Mouse (Mus musculus) forebrain, embryonic 10.5 days (tissue): ENCODE data around the gene Wasl. TPM values are rescaled to one million over a fixed set of nuclear protein-coding genes. Genes with fewer than 3 reads are reported as not detected.
A peak's percentile ranks its signal among the peaks of the same experiment; 100 is the strongest.

Experiments
- DNase-seq: peaks from one replicate; pipeline ENCODE4 v3.0.0-alpha.2; 2017; ENCODE audit warnings: low spot score; ENCODE audit errors: extremely low spot score
- H3K27ac ChIP-seq: fragments of 300-500 bp; sonication (generic); 2 replicates; pipeline ENCODE4 v1.5.1; 2016; ENCODE audit warnings: mild to moderate bottlenecking
- H3K27me3 ChIP-seq: fragments of 300-500 bp; sonication (generic); 2 replicates; pipeline ENCODE4 v1.6.1; 2016; ENCODE audit warnings: mild to moderate bottlenecking; ENCODE audit not compliant: poor library complexity, severe bottlenecking
- H3K36me3 ChIP-seq: fragments of 300-500 bp; sonication (generic); replicated peaks from 2 replicates; pipeline ENCODE4 v1.6.1; 2016; ENCODE audit warnings: mild to moderate bottlenecking, moderate library complexity
- H3K4me1 ChIP-seq: fragments of 300-500 bp; sonication (generic); 2 replicates; pipeline ENCODE4 v1.6.1; 2016
- H3K4me3 ChIP-seq: fragments of 300-500 bp; sonication (generic); 2 replicates; pipeline ENCODE4 v1.5.1; 2016; ENCODE audit warnings: mild to moderate bottlenecking, moderate library complexity
- H3K9me3 ChIP-seq: fragments of 300-500 bp; sonication (generic); 2 replicates; pipeline ENCODE4 v1.6.1; 2016; ENCODE audit warnings: mild to moderate bottlenecking, moderate library complexity
- WGBS: fragments of 180-500 bp; shearing (Covaris S2); methylation state at CpG from one replicate; pipeline ENCODE4 v1.1.7; 2016; 5-methylcytosine and 5-hydroxymethylcytosine counted together
- polyA plus RNA-seq: library from polyadenylated mRNA; unstranded; fragments of >200 nt; fragmentation: Nextera tagmentation; extraction: Ambion mirVana; gene quantifications from 2 replicates; pipeline ENCODE4 v1.2.1, GENCODE M21; 2016

The Wasl gene
- polyA plus RNA-seq = 56.1 and 56.9 TPM in 2 replicates

GRCm38 (mm10) chr6:24664867-24665458, at the start of gene Wasl:
Wasl (minus strand) TSS chr6:24665009.
- no peaks in the 10 kb centered on the region for H3K27me3 ChIP-seq
- H3K4me1 ChIP-seq = peaks cover 22% of the 10 kb centered on the region
- no peaks in the 10 kb centered on the region for H3K9me3 ChIP-seq
- peak within 1 kb of the TSS; percentile 96 for H3K4me3 ChIP-seq
- H3K27ac ChIP-seq = peak within 1 kb of the TSS; percentile 95
- DNase-seq = peak; percentile 99
- H3K36me3 ChIP-seq = peaks cover 15% of the 10 kb centered on the region
- WGBS = under 1% methylated on average over 63 of the region's 63 CpGs

- Histone ChIP-seq H3K27me3 (no peaks in the 10 kb centered on the region), H3K4me1 (no peaks in the 10 kb centered on the region), H3K27ac (no peak overlapping the region), H3K4me3 (no peak overlapping the region), H3K9me3 (no peaks in the 10 kb centered on the region), H3K36me3 (no peaks in the 10 kb centered on the region)
- 84% methylated on average over 2 of the region's 2 CpGs for WGBS
- no peak for DNase-seq
Observed at GRCm38 (mm10) chr6:24707499-24707898, 42.7 kb upstream of the Wasl start.

GRCm38 (mm10) chr6:24707090-24707489, 42.3 kb upstream of the Wasl start:
- Histone ChIP-seq H3K27ac (no peak overlapping the region), H3K36me3 (no peaks in the 10 kb centered on the region), H3K4me3 (no peak overlapping the region), H3K4me1 (no peaks in the 10 kb centered on the region), H3K27me3 (no peaks in the 10 kb centered on the region), H3K9me3 (no peaks in the 10 kb centered on the region)
- 89% methylated on average over 5 of the region's 5 CpGs for WGBS
- DNase-seq = no peak

GRCm38 (mm10) chr6:24697216-24697615, 32.4 kb upstream of the Wasl start:
- H3K4me3 ChIP-seq = no peak overlapping the region
- H3K4me1 ChIP-seq = no peaks in the 10 kb centered on the region
- no peaks in the 10 kb centered on the region for H3K9me3 ChIP-seq
- DNase-seq = no peak
- WGBS = 92% methylated on average over 5 of the region's 5 CpGs
- H3K27ac ChIP-seq = no peak overlapping the region
- H3K27me3 ChIP-seq = no peaks in the 10 kb centered on the region
- no peaks in the 10 kb centered on the region for H3K36me3 ChIP-seq

- Histone ChIP-seq H3K9me3 (no peaks in the 10 kb centered on the region), H3K4me3 (no peak overlapping the region), H3K27me3 (no peaks in the 10 kb centered on the region), H3K27ac (no peak overlapping the region), H3K4me1 (no peaks in the 10 kb centered on the region), H3K36me3 (no peaks in the 10 kb centered on the region)
- no peak for DNase-seq
- 90% methylated on average over 4 of the region's 4 CpGs for WGBS
Observed at GRCm38 (mm10) chr6:24696117-24696516, 31.3 kb upstream of the Wasl start.

- no peaks in the 10 kb centered on the region for H3K36me3 ChIP-seq
- no peak overlapping the region for H3K27ac ChIP-seq
- no peaks in the 10 kb centered on the region for H3K4me1 ChIP-seq
- 89% methylated on average over 11 of the region's 11 CpGs for WGBS
- no peaks in the 10 kb centered on the region for H3K27me3 ChIP-seq
- H3K4me3 ChIP-seq = no peak overlapping the region
- DNase-seq = no peak
- H3K9me3 ChIP-seq = no peaks in the 10 kb centered on the region
Observed at GRCm38 (mm10) chr6:24694455-24695410, 29.9 kb upstream of the Wasl start.

- WGBS = 52% methylated on average over 1 of the region's 1 CpGs
- H3K9me3 ChIP-seq = no peaks in the 10 kb centered on the region
- H3K27me3 ChIP-seq = no peaks in the 10 kb centered on the region
- H3K4me3 ChIP-seq = no peak overlapping the region
- H3K36me3 ChIP-seq = no peaks in the 10 kb centered on the region
- no peaks in the 10 kb centered on the region for H3K4me1 ChIP-seq
- no peak overlapping the region for H3K27ac ChIP-seq
- DNase-seq = no peak
Observed at GRCm38 (mm10) chr6:24687871-24688270, 23.1 kb upstream of the Wasl start.

GRCm38 (mm10) chr6:24683113-24683512, 18.3 kb upstream of the Wasl start:
- Histone ChIP-seq H3K9me3 (no peaks in the 10 kb centered on the region), H3K27me3 (no peaks in the 10 kb centered on the region), H3K4me1 (no peaks in the 10 kb centered on the region), H3K36me3 (no peaks in the 10 kb centered on the region), H3K4me3 (no peak overlapping the region), H3K27ac (no peak overlapping the region)
- no peak for DNase-seq
- 89% methylated on average over 3 of the region's 3 CpGs for WGBS

- no peaks in the 10 kb centered on the region for H3K36me3 ChIP-seq
- H3K4me1 ChIP-seq = peaks cover 10% of the 10 kb centered on the region
- 66% methylated on average over 3 of the region's 3 CpGs for WGBS
- H3K27me3 ChIP-seq = no peaks in the 10 kb centered on the region
- H3K27ac ChIP-seq = no peak overlapping the region
- DNase-seq = no peak
- H3K4me3 ChIP-seq = no peak overlapping the region
- no peaks in the 10 kb centered on the region for H3K9me3 ChIP-seq
Observed at GRCm38 (mm10) chr6:24667829-24668228, 3.0 kb upstream of the Wasl start.

GRCm38 (mm10) chr6:24666248-24666647, 1.4 kb upstream of the Wasl start:
- H3K36me3 ChIP-seq = 0 out of 2 replicates have a peak, but pooled peaks cover 5% of the 10 kb centered on the region
- DNase-seq = no peak
- no peak overlapping the region for H3K4me3 ChIP-seq
- no peaks in the 10 kb centered on the region for H3K27me3 ChIP-seq
- WGBS = 92% methylated on average over 5 of the region's 5 CpGs
- peaks cover 22% of the 10 kb centered on the region for H3K4me1 ChIP-seq
- H3K9me3 ChIP-seq = no peaks in the 10 kb centered on the region
- H3K27ac ChIP-seq = no peak overlapping the region

- WGBS = under 1% methylated on average over 52 of the region's 58 CpGs
Observed at GRCm38 (mm10) chr6:24664133-24664866, 509 bp downstream of the Wasl start.

GRCm38 (mm10) chr6:24663196-24664132, 1.3 kb downstream of the Wasl start:
- Histone ChIP-seq H3K27ac (peak overlapping the region; percentile 95), H3K27me3 (no peaks in the 10 kb centered on the region), H3K4me3 (peak overlapping the region; percentile 96), H3K36me3 (peaks cover 21% of the 10 kb centered on the region), H3K4me1 (peaks cover 22% of the 10 kb centered on the region), H3K9me3 (no peaks in the 10 kb centered on the region)
- WGBS = 12% methylated on average over 21 of the region's 21 CpGs
- DNase-seq = no peak

More at GRCm38 (mm10) chr6:24664133-24664866, 509 bp downstream of the Wasl start:
- Histone ChIP-seq H3K4me3 (peak overlapping the region; percentile 96), H3K27ac (peak overlapping the region; percentile 95), H3K4me1 (peaks cover 22% of the 10 kb centered on the region), H3K27me3 (no peaks in the 10 kb centered on the region), H3K36me3 (peaks cover 21% of the 10 kb centered on the region), H3K9me3 (no peaks in the 10 kb centered on the region)
- DNase-seq = peak; percentile 45
